Mouse (Mus musculus): Measurements from ENCODE around the gene Hdgfl2.
"Not testable (repeated sequence)": the region's sequence is repeated elsewhere in the genome, so short reads cannot be mapped to it uniquely, and the experiment has no call there.

The Hdgfl2 gene

DNA sequence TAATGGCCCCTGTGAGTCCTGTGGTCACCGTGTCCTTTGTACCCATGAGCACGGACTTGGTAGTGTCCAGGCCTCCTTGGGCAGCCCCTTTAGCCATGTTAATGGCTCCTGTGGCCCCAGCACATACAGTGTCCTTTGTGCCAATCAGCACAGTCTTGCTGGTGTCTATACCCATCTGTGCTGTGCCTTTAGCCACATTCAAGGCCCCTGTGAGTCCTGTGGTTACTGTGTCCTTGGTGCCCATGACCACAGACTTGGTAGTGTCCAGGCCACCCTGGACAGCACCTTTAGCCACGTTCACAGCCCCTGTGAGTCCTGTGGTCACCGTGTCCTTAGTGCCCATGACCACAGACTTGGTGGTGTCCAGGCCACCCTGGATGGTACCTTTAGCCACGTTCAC, 25.4 kb downstream of the Hdgfl2 start:
- in situ Hi-C loops (cut with MseI, MboI) = not testable (repeated sequence)

DNA sequence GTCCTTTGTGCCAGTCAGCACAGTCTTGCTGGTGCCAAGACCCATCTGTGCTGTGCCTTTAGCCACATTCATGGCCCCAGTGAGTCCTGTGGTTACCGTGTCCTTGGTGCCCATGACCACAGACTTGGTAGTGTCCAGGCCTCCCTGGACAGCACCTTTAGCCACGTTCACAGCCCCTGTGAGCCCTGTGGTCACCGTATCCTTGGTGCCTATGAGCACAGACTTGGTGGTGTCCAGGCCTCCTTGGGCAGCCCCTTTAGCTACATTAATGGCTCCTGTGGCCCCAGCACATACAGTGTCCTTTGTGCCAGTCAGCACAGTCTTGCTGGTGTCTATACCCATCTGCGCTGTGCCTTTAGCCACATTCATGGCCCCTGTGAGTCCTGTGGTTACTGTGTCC, 27.0 kb downstream of the Hdgfl2 start:
- in situ Hi-C loops (cut with MseI, MboI) = not testable (repeated sequence)

DNA sequence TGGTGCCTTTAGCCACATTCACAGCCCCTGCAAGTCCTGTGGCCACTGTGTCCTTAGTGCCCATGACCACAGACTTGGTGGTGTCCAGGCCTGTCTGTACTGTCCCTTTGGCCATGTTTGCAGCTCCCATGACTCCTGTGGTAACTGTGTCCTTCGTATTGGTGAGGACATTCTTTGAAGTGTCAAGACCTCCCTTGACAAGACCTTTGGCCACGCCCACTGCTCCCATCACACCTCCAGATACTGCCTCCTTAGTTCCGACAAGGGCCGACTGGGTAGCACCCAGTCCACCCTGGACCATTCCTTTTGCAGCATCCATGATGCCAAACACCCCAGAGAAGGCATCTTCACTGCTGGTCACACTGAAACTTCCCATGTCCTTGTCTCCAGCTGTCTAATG, 27.5 kb downstream of the Hdgfl2 start:
- in situ Hi-C loops (cut with MseI, MboI) = no loop called here

DNA sequence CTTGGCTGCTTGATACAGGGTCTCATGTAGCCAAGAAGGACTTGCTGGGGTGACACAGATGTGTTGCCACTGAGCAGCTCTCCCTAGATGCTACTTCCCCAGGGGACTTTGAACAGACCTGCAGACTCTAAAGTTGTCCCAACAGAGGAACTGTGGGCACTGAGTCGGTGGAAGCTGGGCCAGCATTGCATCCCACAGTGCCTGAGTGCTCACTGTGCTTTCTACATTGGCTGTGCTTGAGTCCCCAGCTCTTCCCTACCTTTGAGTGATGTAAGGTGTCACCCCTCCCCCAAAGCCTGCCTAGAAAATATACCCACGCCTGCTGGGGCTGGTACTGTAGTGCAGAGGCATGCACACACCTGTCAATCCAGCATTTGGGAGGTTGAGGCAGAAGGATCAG, 28.3 kb downstream of the Hdgfl2 start:
- in situ Hi-C loops (cut with MseI, MboI) = no loop called here

DNA sequence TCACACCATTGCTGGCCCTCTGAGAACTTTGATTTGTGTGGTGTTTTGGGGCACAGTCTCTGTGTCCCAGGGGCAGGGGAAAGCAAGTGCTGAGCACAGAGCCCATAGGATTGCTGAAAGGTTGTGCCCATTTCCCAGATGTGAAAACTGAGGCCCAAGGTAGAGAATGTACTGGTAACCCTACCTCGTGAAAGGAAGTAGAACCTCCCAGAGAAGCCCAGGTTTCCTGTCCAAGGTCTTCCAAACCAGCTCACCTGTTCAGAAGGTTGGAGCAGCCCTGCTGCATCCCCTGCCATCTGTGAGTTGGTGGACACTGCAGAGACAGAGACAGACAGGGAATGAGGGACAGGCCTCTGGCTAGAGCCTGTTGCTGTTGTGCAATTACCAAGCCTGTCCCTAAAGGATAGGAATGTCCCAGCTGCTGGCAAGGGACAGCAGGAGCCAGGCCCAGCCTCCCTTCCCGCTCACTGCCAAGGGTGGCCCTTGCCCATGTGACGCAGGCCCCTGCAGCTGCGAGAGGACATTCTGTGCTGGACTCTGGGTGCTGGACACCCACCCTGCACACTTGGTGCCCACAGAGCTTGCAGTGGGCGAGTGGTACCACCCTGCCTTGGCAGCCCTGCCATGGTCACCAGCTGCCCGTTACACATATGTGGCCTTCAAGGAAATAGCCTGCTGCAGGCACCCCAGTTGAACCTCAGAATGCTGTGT, 29.1 kb downstream of the Hdgfl2 start:
- in situ Hi-C loops (cut with MseI, MboI) = no loop called here

DNA sequence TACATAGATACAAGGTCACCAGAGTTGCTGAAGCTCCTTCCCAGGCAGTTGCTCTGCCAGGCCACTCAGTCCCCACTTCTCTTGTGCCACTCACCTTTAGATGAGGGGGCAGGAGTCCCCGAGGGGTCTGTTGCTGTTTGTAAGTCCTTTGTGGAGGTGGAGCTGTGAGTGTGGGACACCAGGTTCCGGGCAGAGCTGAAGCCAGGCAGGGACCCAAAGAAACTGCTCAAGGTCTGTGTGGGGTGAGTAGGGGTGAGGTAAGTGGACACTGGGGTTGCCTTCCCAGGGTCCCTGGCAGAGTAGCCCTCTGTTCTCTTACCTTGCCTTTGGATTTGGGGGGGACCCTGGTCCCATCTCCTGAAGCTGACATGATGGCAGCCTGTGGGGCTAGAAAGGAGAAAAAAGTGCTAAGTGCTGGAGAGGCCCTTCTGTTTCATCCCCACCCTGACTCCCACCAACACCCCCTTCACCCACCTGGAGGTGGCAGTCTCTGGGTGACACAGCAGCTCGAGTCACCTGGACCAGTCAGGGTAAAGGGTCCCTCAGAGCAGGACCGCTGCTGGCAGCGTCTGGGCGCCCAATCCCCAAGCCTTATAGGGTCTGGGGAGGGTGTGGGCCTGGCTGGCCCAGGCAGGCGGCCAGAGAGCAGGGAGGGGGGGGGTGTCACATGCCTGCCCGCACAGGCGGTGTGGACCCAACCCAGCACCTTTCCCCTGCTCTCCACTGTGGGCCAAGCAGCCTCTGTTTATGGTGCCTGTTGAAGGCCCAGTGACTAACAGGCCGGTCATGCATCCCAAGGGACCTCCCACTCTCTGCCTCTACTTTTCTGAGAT, 30.0 kb downstream of the Hdgfl2 start, which contains the start of gene Plin4:
Plin4 (minus strand) TSS at position 585 of the 833 bp plus-strand sequence.
- in situ Hi-C loops (cut with MseI, MboI) = no loop called here

DNA sequence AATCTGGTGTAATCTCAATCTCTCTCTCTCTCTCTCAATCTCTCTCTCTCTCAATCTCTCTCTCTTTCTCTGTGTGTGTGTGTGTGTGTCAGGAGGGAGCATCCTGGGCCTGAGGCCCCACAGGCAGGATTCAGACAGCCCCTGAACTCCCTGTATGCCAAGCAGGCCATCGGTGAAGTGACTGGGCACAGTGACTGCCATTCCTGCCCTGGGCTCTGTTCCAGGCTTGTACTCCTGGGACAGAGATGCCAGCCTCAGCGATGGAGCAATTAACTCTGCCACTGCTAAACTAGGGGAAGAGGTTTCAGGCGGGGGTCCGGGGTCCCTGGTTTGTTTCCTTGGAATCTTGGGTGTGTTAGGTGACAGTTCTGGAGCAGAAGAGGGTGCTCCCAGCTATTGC, 31.1 kb downstream of the Hdgfl2 start:
- in situ Hi-C loops (cut with MseI, MboI) = no loop called here

DNA sequence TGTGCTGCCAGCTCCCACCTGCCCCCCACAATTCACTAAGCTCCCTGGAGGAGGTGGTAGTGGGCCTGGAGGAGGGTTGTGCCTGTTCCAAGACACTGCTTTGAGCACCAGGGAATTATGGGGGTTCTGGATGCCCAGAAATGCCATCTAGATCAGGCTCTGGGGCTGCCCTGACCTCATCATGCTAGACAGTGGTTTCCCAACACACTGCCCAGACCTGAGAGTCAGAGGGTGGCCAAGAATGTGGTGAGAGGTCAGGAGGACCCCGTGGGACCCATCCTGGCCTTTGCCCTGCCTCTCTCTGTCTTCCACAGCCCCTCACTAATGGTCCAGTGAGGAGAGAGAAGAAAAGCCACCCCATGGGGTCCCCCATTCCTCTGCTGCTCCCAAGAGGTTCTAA, 31.6 kb downstream of the Hdgfl2 start:
- in situ Hi-C loops (cut with MseI, MboI) = no loop called here

DNA sequence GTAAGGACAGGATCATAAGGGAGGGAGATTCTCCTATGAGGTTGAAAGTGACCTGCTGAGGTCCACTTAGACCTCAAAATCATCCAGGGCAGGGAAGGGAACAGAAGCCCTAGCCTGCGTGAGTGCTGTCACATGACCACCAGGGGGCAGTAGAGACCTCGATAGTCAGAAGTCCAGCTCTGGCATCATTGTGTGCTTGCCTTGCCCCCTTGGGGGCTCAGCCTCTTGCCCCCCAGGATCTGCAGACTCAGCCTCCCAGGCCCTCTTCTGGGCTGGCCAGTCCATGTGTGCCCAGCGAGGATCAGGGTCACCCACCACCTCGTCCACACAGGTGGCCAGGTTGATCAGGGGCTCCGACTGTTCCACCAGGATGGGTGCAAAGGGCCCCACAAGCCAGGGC, 32.4 kb downstream of the Hdgfl2 start:
- in situ Hi-C loops (cut with MseI, MboI) = no loop called here

DNA sequence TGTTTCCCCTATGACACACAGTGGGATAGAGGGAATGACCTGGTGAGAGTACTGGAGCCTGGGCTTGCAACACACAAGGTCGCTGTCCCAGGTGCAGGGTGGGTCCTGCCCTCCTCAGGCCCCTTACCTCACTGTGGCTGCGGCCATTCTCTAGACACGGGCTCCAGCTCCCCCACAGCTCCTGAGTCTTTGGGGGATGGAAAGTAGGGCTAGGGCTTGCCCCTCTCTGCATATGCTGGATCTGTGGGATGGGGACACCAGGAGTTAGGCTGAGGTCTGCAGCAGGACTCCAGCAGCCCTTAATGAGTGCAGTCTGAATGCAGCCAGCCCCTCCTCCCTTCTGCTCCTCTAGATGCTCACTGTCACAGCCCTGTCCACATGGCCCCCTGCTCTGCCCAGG, 33.3 kb downstream of the Hdgfl2 start:
- in situ Hi-C loops (cut with MseI, MboI) = no loop called here

DNA sequence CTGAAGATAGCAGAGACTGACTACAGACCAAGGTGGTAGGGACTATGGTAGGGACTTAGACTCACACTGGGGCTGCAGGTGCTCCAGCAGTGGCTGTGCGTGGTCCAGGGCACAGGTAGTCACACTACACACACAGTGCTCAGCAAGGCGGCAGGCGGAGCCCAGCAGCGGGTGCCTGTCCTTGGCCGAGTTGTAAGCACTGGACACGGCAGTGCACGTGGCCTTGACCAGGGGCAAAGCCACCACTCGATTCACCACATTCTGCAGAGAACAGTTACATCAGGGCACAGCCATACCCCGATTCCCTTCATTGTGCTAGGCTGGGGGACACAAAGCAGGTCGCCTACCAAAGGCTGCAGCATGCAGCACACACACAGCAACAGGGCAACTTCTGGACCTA, 36.8 kb downstream of the Hdgfl2 start:
- in situ Hi-C loops (cut with MseI, MboI) = no loop called here

DNA sequence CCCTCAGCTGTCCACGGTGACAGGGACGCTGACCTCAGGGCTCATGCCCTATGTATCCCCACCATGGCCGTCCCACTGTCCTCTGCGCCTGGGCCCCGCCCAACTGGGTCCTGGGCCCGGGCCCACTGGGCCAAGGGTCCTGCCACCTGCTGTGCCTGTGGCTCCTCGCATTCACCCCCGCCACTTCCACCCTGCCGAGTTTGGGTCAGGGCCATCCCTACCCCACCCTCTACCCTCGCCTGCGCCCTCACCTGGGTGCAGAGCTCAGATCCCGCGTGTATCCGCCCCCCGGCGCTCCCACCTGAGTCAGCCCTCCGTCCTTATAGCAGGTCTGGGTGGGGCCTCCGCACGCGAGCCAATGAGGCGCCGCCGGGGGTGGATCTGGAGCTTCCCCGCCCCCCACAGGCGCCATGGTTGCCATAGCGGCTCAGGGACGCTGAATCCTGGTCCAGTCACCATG, 37.8 kb downstream of the Hdgfl2 start, which contains the start of gene Plin5:
Plin5 (minus strand) TSS at position 346 of the 460 bp plus-strand sequence.
- in situ Hi-C loops (cut with MseI, MboI) = no loop called here

DNA sequence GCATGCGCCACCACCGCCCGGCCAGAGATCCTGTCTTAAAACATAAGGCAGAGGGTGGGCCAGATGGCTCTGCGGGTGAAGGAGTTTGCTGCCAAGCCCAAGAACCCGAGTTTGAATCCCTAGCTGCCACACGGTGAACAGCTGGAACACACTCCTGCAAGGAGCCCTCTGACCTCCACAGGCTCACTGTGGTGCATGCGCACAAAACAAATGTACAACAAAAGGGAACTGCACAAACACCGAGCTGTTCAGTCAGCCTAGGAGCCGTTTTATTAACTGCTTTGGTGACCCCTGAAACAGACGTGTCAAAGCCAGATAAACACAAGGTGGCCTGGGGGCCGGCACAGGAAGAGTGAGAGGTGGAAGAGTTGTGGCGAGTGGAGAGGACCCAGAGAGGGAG, 40.0 kb downstream of the Hdgfl2 start:
- in situ Hi-C loops (cut with MseI, MboI) = no loop called here

DNA sequence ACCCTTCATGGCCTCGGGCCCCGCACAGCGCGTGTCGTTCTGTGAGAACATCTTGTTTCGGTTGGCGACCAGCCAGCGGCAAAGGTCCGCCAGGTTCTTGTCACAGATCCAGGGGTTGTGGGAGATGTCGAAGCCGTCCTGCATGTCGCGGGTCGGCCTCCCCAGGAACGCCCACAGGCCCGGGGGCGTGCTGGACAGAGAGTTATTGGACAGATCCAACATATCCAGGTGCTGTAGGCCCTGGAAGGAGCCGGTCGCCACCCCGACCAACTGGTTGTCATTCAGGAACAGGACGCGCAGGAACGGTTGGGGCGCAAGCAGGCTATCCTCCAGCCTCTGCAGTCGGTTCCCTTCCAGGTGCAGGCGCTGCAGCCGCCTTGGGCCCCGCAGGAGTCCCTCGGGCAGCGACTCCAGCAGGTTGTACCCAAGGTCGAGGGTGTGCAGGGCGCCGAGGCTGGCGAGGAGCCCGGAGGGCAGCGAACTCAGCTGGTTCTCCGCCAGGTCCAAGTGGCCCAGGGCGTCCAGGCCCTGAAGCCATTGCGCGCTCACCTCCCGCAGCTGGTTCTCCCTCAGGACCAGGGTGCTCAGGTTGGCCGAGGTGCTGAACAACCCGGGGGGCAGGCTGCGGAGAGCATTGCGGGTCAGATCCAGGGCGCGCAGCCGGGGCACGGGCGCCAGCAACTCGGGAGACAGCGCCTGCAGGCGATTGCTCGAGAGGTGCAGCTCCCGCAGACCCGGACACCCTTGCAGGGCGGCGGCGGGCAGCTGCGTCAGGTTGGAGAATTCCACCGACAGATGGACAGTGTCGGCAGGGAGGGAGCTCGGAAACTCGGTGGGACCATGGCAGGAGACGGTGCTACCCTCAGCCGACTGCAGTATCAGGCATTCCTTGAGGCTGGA, 40.8 kb downstream of the Hdgfl2 start:
- in situ Hi-C loops (cut with MseI, MboI) = no loop called here

DNA sequence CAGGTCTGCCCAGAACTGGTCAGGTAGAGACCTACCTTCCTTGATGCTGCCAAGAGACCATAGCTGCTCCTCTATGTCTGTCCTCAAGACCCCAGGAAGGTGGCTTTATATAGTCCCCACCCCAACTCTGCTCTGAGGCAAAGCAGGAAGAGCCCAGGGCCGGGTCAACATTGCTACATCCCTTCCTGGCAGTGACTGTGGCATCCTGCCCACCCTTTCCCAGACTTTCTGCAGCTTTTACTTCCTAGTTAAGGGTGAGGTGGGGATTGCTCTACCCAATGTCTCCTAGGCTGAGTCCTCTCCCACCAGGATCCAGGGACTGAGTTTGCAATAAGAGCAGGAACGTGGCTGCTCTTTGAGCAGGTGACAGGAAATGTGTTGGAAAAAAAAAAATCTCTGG, 42.4 kb downstream of the Hdgfl2 start, which contains the start of gene Lrg1:
Lrg1 (minus strand) TSS at position 176 of the 400 bp plus-strand sequence.
- in situ Hi-C loops (cut with MseI, MboI) = no loop called here

DNA sequence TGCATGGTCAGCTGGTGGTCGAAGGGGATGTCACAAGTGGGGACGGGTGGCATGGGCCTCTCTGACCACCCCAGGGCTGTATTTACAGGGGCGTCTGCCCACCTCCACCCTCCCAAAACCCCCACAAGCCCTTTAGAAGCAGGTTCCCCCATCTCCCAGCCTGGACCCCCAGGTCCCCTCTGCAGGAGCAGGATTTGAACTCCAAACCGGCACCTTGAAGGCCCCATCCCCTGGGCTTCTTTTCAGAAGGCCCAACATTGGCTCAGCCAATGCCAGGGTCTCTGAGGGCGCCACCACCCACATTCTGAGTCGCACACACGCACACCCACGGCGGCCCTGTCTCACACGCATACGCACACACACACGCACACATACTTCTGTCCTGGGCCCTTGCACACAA, 43.7 kb downstream of the Hdgfl2 start:
- in situ Hi-C loops (cut with MseI, MboI) = no loop called here

DNA sequence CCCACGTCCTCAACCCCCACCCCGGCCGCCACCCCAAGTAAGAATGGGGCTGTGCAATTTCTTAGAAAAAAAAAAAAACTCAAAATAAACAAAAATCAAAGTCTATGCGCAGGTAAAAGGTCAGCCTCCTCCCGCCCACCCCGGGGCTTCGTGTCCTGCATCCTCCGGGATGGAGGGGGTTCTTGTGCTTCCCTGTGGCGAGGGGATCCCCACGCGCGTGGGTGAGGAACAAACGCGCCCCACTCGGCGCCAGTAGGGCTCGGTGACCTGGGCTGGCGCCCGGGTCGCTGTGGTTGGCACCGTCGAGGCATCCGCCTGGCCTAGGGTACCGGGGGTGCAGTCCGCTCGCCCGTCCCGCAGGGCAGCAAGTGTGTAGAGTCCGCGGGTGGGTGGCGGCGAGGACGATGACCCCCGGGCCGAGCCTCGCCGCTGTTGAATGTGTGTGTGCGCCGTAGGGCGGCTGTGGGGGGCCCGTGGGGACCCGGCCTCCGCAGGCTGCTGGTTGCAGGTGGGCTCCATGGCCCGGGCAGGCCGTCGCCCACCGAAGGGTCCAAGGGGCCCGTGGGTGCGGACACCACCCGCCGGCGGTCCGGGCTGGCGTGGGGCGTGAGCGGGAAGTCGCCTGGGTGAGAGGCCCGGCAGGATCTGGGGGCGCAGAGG, 44.4 kb downstream of the Hdgfl2 start:
- in situ Hi-C loops (cut with MseI, MboI) = no loop called here

DNA sequence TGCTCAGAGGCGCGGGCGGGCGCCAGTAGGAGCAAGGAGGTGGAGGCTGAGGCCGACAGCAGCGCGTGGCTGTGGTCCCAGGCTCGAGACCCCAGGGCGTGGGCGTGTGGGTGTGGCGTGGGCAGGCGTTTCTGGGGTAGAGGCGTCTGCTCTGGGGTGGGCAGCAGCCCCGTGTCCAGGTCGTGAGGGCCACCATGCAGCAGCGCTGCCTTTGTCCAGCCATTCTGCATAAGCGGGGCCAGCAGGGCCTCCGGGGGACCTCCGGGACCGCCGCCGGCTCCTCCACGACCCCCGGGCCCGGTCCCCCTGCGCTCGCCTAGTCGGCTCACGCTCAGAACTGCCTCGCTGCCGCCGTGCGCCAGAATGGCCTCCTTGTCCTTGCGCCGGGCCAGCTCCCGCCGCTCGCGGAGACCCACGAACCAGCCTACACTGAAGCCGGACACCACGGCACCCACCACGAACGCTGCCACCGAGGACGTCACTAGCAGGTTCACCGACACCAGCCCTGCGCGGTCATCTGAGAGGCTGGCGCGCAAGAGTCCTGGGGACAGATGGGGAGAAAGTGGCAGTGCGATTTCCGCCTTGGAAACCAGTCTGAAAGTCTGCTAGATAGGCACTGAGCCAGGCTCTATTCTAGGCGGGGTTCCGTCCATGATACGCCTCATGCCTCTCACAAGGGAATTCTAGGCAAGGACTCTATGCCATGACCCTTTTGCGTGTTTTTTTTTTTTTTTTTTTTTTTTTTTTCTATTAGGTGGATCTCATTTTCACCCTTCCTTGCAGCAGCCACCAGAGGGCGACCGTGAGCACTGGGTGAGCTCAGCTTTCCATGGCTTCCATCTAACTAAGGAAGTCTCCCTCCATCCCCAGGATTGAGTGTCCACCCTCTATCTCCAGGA, 45.2 kb downstream of the Hdgfl2 start:
- in situ Hi-C loops (cut with MseI, MboI) = no loop called here

DNA sequence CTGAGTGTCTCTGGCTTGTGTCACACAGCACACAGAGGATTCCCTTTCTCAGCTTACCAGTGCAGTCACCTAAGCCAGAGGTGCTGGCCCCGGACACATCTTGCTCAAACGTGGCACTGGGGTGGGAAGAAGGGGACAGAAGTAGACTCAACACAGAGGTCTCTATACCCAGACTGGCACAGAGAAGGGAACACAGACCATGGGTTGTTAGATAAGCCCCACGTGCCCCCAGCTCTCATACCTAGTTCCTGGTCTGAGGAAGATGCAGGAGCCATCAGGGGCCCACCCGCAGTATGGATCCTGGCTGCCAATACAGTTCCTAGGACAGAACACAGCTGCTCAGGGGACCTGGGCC, 45.8 kb downstream of the Hdgfl2 start:
- in situ Hi-C loops (cut with MseI, MboI) = no loop called here

DNA sequence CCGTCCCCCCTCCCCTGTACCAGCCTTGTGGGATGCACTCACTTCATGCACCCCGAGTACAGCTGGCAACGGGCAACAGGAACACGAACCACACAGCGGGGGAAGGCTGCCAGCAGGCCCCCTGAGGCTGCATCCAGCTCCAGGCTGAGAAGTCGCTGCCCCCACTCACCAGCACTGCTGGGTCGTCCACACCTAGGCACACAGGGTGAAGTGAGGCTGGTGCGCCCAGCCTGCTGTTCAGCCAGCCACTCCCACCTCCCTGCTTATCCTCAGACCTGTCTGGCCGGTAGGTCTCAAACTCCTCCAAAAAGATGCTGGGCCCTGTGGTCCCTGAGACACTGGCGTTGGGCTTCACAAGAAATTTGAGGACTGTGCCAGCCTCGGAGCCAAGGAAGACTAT, 46.7 kb downstream of the Hdgfl2 start:
- in situ Hi-C loops (cut with MseI, MboI) = no loop called here
